Mouse (Mus musculus) left cerebral cortex, postnatal 14 days (tissue): ENCODE data around the gene Efna3. TPM values are rescaled to one million over a fixed set of nuclear protein-coding genes. Genes with fewer than 3 reads are reported as not detected.
A peak's percentile ranks its signal among the peaks of the same experiment; 100 is the strongest.

Experiments used
- DNase-seq, 2 experiments: peaks; one replicate each; pipeline ENCODE4 v3.0.0; 2021 to 2022; ENCODE audit warnings: low spot score in 2 of 2, mixed read lengths in 1 of 2
- intact Hi-C: fragments of 180-260 bp; cut with DNase I; formaldehyde crosslinking; loops from one replicate; pipeline ENCODE4 v1.15.1; 2025
- total RNA-seq, 2 experiments: library from RNA; stranded (reverse); gene quantifications; 2 replicates each; pipeline ENCODE4 v1.2.3; 2021

Gene Efna3
- total RNA-seq, 2 experiments from 2014 or later: 48.5 to 49.6 TPM

- no peak for DNase-seq
- intact Hi-C loops: loop anchor here (10.0 kb wide), 1 partner anchor 142 kb away; no protein-coding TSS in a partner anchor
These were observed 20.5 kb upstream of the Efna3 start for GRCm38 (mm10) chr3:89343279-89343678.

- DNase-seq: no peak
- intact Hi-C loops: loop anchor here (10.0 kb wide), 1 partner anchor 143 kb away; no protein-coding TSS in a partner anchor
These were observed 19.0 kb upstream of the Efna3 start for GRCm38 (mm10) chr3:89341794-89342193.

- DNase-seq: peak; percentile 69 to 82
- intact Hi-C loops: loop anchor here (1.0 to 10.0 kb wide), 2 partner anchors 24 to 144 kb away; no protein-coding TSS in a partner anchor
These were observed 17.7 kb upstream of the Efna3 start for GRCm38 (mm10) chr3:89340465-89340864.

- intact Hi-C loops: no loop called here
These were observed 16.7 kb upstream of the Efna3 start for GRCm38 (mm10) chr3:89339416-89339815.

GRCm38 (mm10) chr3:89337721-89338578 is 15.2 kb upstream of the Efna3 start, which contains the start of gene Efna4:
Gene Efna4 (minus strand): TSS chr3:89338028.
- peak in 1 of 2 experiments; percentile 33 for DNase-seq
- intact Hi-C loops: no loop called here

More at GRCm38 (mm10) chr3:89339416-89339815, 16.7 kb upstream of the Efna3 start:
- peak; percentile 72 to 89 for DNase-seq

- no peak for DNase-seq
- intact Hi-C loops: no loop called here
These were observed 14.4 kb upstream of the Efna3 start for GRCm38 (mm10) chr3:89337062-89337720.

- DNase-seq: no peak
- intact Hi-C loops: no loop called here
These were observed 13.8 kb upstream of the Efna3 start for GRCm38 (mm10) chr3:89336529-89336928.

- no peak for DNase-seq
- intact Hi-C loops: no loop called here
These were observed 10.3 kb upstream of the Efna3 start for GRCm38 (mm10) chr3:89333053-89333452.

GRCm38 (mm10) chr3:89332476-89332875 is 9.7 kb upstream of the Efna3 start:
- intact Hi-C loops: no loop called here

GRCm38 (mm10) chr3:89332013-89332412 is 9.2 kb upstream of the Efna3 start:
- intact Hi-C loops: no loop called here

More at GRCm38 (mm10) chr3:89332476-89332875, 9.7 kb upstream of the Efna3 start:
- DNase-seq: no peak

GRCm38 (mm10) chr3:89331561-89331960 is 8.8 kb upstream of the Efna3 start:
- DNase-seq: no peak
- intact Hi-C loops: no loop called here

More at GRCm38 (mm10) chr3:89332013-89332412, 9.2 kb upstream of the Efna3 start:
- no peak for DNase-seq

- no peak for DNase-seq
- intact Hi-C loops: no loop called here
These were observed 8.2 kb upstream of the Efna3 start for GRCm38 (mm10) chr3:89330948-89331347.

- intact Hi-C loops: no loop called here
- no peak for DNase-seq
These were observed 7.6 kb upstream of the Efna3 start for GRCm38 (mm10) chr3:89330346-89330745.

- intact Hi-C loops: no loop called here
- no peak for DNase-seq
These were observed 5.9 kb upstream of the Efna3 start for GRCm38 (mm10) chr3:89328623-89329022.

- intact Hi-C loops: no loop called here
- no peak for DNase-seq
These were observed 4.7 kb upstream of the Efna3 start for GRCm38 (mm10) chr3:89327371-89327870.

GRCm38 (mm10) chr3:89325882-89326281 is 3.1 kb upstream of the Efna3 start:
- intact Hi-C loops: no loop called here

GRCm38 (mm10) chr3:89322131-89322500 is 649 bp downstream of the Efna3 start:
- peak in 1 of 2 experiments; percentile 35 for DNase-seq

More at GRCm38 (mm10) chr3:89325882-89326281, 3.1 kb upstream of the Efna3 start:
- no peak for DNase-seq

GRCm38 (mm10) chr3:89321183-89322130 is 1.3 kb downstream of the Efna3 start:
- intact Hi-C loops: no loop called here
- peak; percentile 49 to 68 for DNase-seq

More at GRCm38 (mm10) chr3:89322131-89322500, 649 bp downstream of the Efna3 start:
- intact Hi-C loops: no loop called here
